Comparison of ENCODE assay signal across 19 mouse cellular contexts in genomic region chr15:99662371-99662770, GRCm38 (mm10). TPM values are rescaled to one million over a fixed set of nuclear protein-coding genes. Genes with fewer than 3 reads are reported as not detected.
DNase-seq lines count a peak whose midpoint lies in the region; ATAC-seq and TF ChIP-seq lines count a peak whose summit lies in the region.
"Had no signal": no experiment of that assay in that cellular context is flagged by ENCODE, and none has a peak within 500 bp of the region (broad histone marks: within the 10 kb centered on the region; RNA-seq: fewer than 3 reads in every experiment).

No protein-coding gene starts in this region.

- no peak for TF ChIP-seq CTCF in liver, postnatal 0 days (IDR thresholded peaks at IDR 0.05; ENCODE audit: low read depth)

- H3K9me3 ChIP-seq in forebrain, embryonic 16.5 days (ENCODE audit: control insufficient read depth, low read length), result no peaks in the 10 kb centered on the region
- H3K9me3 ChIP-seq in forebrain, embryonic 10.5 days, result no peaks in the 10 kb centered on the region; the same call in 1 of the 2 replicates
- H3K9me3 ChIP-seq in liver, embryonic 12.5 days (replicated peaks), result peaks cover 2% of the 10 kb centered on the region; the same call in 1 of the 2 replicates
- H3K9me3 ChIP-seq in liver, postnatal 0 days (ENCODE audit: low read length), result 0 out of 2 replicates have a peak, but pooled peaks cover under 1% of the 10 kb centered on the region
- no peaks in the 10 kb centered on the region for H3K9me3 ChIP-seq in embryonic facial prominence, embryonic 13.5 days
- no peaks in the 10 kb centered on the region for H3K9me3 ChIP-seq in neural tube, embryonic 14.5 days (ENCODE audit: control insufficient read depth, low read length)
- H3K9me3 ChIP-seq: forebrain, embryonic 15.5 days; limb, embryonic 12.5 days had no signal

- no peak for DNase-seq in forebrain, embryonic 10.5 days (ENCODE audit: extremely low spot score, low spot score)
- no peak for DNase-seq in liver, postnatal 0 days
- no peak for DNase-seq in urinary bladder, adult 18-20 months (ENCODE audit: low spot score in 2 of 2)
- no peak for DNase-seq in frontal cortex, adult 2 months (ENCODE audit: extremely low spot score in 1 of 2, low spot score in 1 of 2)
- DNase-seq: adrenal gland, postnatal 36 days; cerebellum, postnatal 10 days; embryo, embryonic 11 days; gastrocnemius, adult 2 months; kidney, adult 2 months; kidney, postnatal 14 days; lung, adult 18-20 months had no signal

- no peaks in the 10 kb centered on the region for H3K27me3 ChIP-seq in forebrain, embryonic 16.5 days (replicated peaks; ENCODE audit: control insufficient read depth, insufficient read depth, low read length)
- H3K27me3 ChIP-seq in forebrain, embryonic 10.5 days (ENCODE audit: poor library complexity, severe bottlenecking), result peaks cover 64% of the 10 kb centered on the region
- H3K27me3 ChIP-seq in liver, embryonic 12.5 days (replicated peaks), result peaks cover 92% of the 10 kb centered on the region
- H3K27me3 ChIP-seq in liver, postnatal 0 days (ENCODE audit: insufficient read depth, low read length), result peaks cover 32% of the 10 kb centered on the region
- peaks cover 39% of the 10 kb centered on the region for H3K27me3 ChIP-seq in embryonic facial prominence, embryonic 13.5 days
- no peaks in the 10 kb centered on the region for H3K27me3 ChIP-seq in neural tube, embryonic 14.5 days (ENCODE audit: control insufficient read depth, insufficient read depth, low read length)
- H3K27me3 ChIP-seq: forebrain, embryonic 15.5 days had no signal

- no peaks in the 10 kb centered on the region for H3K36me3 ChIP-seq in forebrain, embryonic 16.5 days (ENCODE audit: control insufficient read depth, insufficient read depth)
- no peaks in the 10 kb centered on the region for H3K36me3 ChIP-seq in forebrain, embryonic 10.5 days (replicated peaks)
- H3K36me3 ChIP-seq in liver, embryonic 12.5 days, result no peaks in the 10 kb centered on the region
- no peaks in the 10 kb centered on the region for H3K36me3 ChIP-seq in liver, postnatal 0 days (replicated peaks; ENCODE audit: insufficient read depth, low read length)
- H3K36me3 ChIP-seq in embryonic facial prominence, embryonic 13.5 days, result no peaks in the 10 kb centered on the region
- H3K36me3 ChIP-seq in neural tube, embryonic 14.5 days (ENCODE audit: control insufficient read depth, insufficient read depth, low read length), result no peaks in the 10 kb centered on the region
- H3K36me3 ChIP-seq: forebrain, embryonic 15.5 days; limb, embryonic 12.5 days had no signal

- ATAC-seq in forebrain, embryonic 16.5 days, result no peak
- ATAC-seq in liver, embryonic 12.5 days, result no peak
- no peak for ATAC-seq in liver, postnatal 0 days
- no peak for ATAC-seq in embryonic facial prominence, embryonic 13.5 days (ENCODE audit: insufficient number of reproducible peaks, insufficient read depth, low FRiP score, low TSS enrichment, low read depth)
- ATAC-seq in neural tube, embryonic 14.5 days (ENCODE audit: low read depth), result no peak
- ATAC-seq: forebrain, embryonic 15.5 days had no signal

- peak overlapping the region; percentile 24; the same call in 1 of the 2 replicates for H3K27ac ChIP-seq in forebrain, embryonic 16.5 days (ENCODE audit: low read length)
- no peak overlapping the region for H3K27ac ChIP-seq in forebrain, embryonic 10.5 days
- H3K27ac ChIP-seq in liver, embryonic 12.5 days, result no peak overlapping the region
- no peak overlapping the region for H3K27ac ChIP-seq in liver, postnatal 0 days (ENCODE audit: low read depth)
- no peak overlapping the region; the same call in 1 of the 2 replicates for H3K27ac ChIP-seq in embryonic facial prominence, embryonic 13.5 days
- peak overlapping the region; percentile 62; the same call in 1 of the 2 replicates for H3K27ac ChIP-seq in neural tube, embryonic 14.5 days (ENCODE audit: low read depth, low read length)
- H3K27ac ChIP-seq: forebrain, embryonic 15.5 days; gastrocnemius, adult 2 months; left cerebral cortex, adult 2 months; limb, embryonic 12.5 days had no signal

- H3K9ac ChIP-seq in forebrain, embryonic 16.5 days (replicated peaks; ENCODE audit: low read depth, low read length), result no peak overlapping the region
- no peak overlapping the region for H3K9ac ChIP-seq in liver, embryonic 12.5 days
- H3K9ac ChIP-seq in liver, postnatal 0 days (replicated peaks), result no peak overlapping the region
- no peak overlapping the region for H3K9ac ChIP-seq in embryonic facial prominence, embryonic 13.5 days
- H3K9ac ChIP-seq in neural tube, embryonic 14.5 days (replicated peaks; ENCODE audit: low read depth, low read length), result no peak overlapping the region
- H3K9ac ChIP-seq: forebrain, embryonic 15.5 days; limb, embryonic 12.5 days had no signal

- H3K4me2 ChIP-seq in forebrain, embryonic 16.5 days (ENCODE audit: low read length), result no peak overlapping the region
- peak overlapping the region; percentile 24; the same call in 1 of the 2 replicates for H3K4me2 ChIP-seq in liver, embryonic 12.5 days
- H3K4me2 ChIP-seq in liver, postnatal 0 days (ENCODE audit: low read depth, low read length), result no peak overlapping the region
- 0 out of 2 replicates have a peak overlapping the region, but pooled peaks have one; percentile 9 for H3K4me2 ChIP-seq in embryonic facial prominence, embryonic 13.5 days
- no peak overlapping the region for H3K4me2 ChIP-seq in neural tube, embryonic 14.5 days (ENCODE audit: low read depth, low read length)
- H3K4me2 ChIP-seq: forebrain, embryonic 15.5 days; limb, embryonic 12.5 days had no signal

- no peak for TF ChIP-seq EP300 in liver, postnatal 0 days (IDR thresholded peaks at IDR 0.05; ENCODE audit: low read depth)

- H3K4me1 ChIP-seq in forebrain, embryonic 16.5 days (replicated peaks; ENCODE audit: control insufficient read depth, insufficient read depth, low read length), result peaks cover 31% of the 10 kb centered on the region
- peaks cover 50% of the 10 kb centered on the region for H3K4me1 ChIP-seq in forebrain, embryonic 10.5 days
- H3K4me1 ChIP-seq in liver, embryonic 12.5 days, result peaks cover 46% of the 10 kb centered on the region
- peaks cover 16% of the 10 kb centered on the region for H3K4me1 ChIP-seq in liver, postnatal 0 days (ENCODE audit: insufficient read depth)
- H3K4me1 ChIP-seq in embryonic facial prominence, embryonic 13.5 days, result peaks cover 20% of the 10 kb centered on the region
- peaks cover 20% of the 10 kb centered on the region for H3K4me1 ChIP-seq in neural tube, embryonic 14.5 days (ENCODE audit: control insufficient read depth, insufficient read depth, low read length)

- 45% methylated on average over 7 of the region's 7 CpGs for WGBS in forebrain, embryonic 16.5 days
- WGBS in forebrain, embryonic 10.5 days, result 48% methylated on average over 7 of the region's 7 CpGs
- 4% methylated on average over 7 of the region's 7 CpGs for whole genome bisulfite sequencing in liver, embryonic 12.5 days (ENCODE audit: insufficient replicate concordance)
- WGBS in liver, postnatal 0 days (ENCODE audit: insufficient replicate concordance), result 36% methylated on average over 7 of the region's 7 CpGs
- 30% methylated on average over 7 of the region's 7 CpGs for WGBS in embryonic facial prominence, embryonic 13.5 days
- 55% methylated on average over 7 of the region's 7 CpGs for WGBS in neural tube, embryonic 14.5 days

- H3K4me3 ChIP-seq in forebrain, embryonic 16.5 days (replicated peaks; ENCODE audit: low read length), result no peak overlapping the region
- H3K4me3 ChIP-seq in forebrain, embryonic 10.5 days, result no peak overlapping the region
- H3K4me3 ChIP-seq in liver, embryonic 12.5 days, result no peak overlapping the region
- H3K4me3 ChIP-seq in liver, postnatal 0 days (ENCODE audit: low read depth, low read length), result no peak overlapping the region
- no peak overlapping the region for H3K4me3 ChIP-seq in embryonic facial prominence, embryonic 13.5 days
- no peak overlapping the region for H3K4me3 ChIP-seq in neural tube, embryonic 14.5 days (ENCODE audit: low read depth, low read length)
- H3K4me3 ChIP-seq: forebrain, embryonic 15.5 days; gastrocnemius, adult 2 months; left cerebral cortex, adult 2 months; limb, embryonic 12.5 days had no signal

RNA-seq across cellular contexts. Expression of gene Asic1, which starts 7.8 kb away (rescaled TPM):
- 26.2 and 37.4 TPM in 2 replicates for polyA plus RNA-seq in forebrain, embryonic 16.5 days (2015; fragmentation: Nextera tagmentation; extraction: Ambion mirVana)
- 2.2 and 2.4 TPM in 2 replicates for polyA plus RNA-seq in forebrain, embryonic 10.5 days (2016; fragmentation: Nextera tagmentation; extraction: Ambion mirVana)
- polyA plus RNA-seq in liver, embryonic 12.5 days (2016; fragmentation: Nextera tagmentation; extraction: Ambion mirVana), result 1.8 and 2.0 TPM in 2 replicates
- 0.38 and 0.54 TPM in 2 replicates for polyA plus RNA-seq in liver, postnatal 0 days (2015; fragmentation: Nextera tagmentation; extraction: Ambion mirVana)
- 3.3 and 4.2 TPM in 2 replicates for polyA plus RNA-seq in embryonic facial prominence, embryonic 13.5 days (2015; fragmentation: Nextera tagmentation; extraction: Ambion mirVana)
- 66.0 and 69.8 TPM in 2 replicates for polyA plus RNA-seq in neural tube, embryonic 14.5 days (2014; fragmentation: Nextera tagmentation; extraction: Ambion mirVana)
- polyA plus RNA-seq in frontal cortex, adult 2 months (2012; rRNA removed), result 78.1 and 80.7 TPM in 2 replicates

RNA-seq across cellular contexts. Expression of gene Racgap1, which starts 10.9 kb away (rescaled TPM):
- polyA plus RNA-seq in forebrain, embryonic 16.5 days (2015; fragmentation: Nextera tagmentation; extraction: Ambion mirVana), result 94.4 and 113 TPM in 2 replicates
- 193 and 201 TPM in 2 replicates for polyA plus RNA-seq in forebrain, embryonic 10.5 days (2016; fragmentation: Nextera tagmentation; extraction: Ambion mirVana)
- 93.4 and 96.3 TPM in 2 replicates for polyA plus RNA-seq in liver, embryonic 12.5 days (2016; fragmentation: Nextera tagmentation; extraction: Ambion mirVana)
- polyA plus RNA-seq in liver, postnatal 0 days (2015; fragmentation: Nextera tagmentation; extraction: Ambion mirVana), result 28.6 and 31.9 TPM in 2 replicates
- 131 and 132 TPM in 2 replicates for polyA plus RNA-seq in embryonic facial prominence, embryonic 13.5 days (2015; fragmentation: Nextera tagmentation; extraction: Ambion mirVana)
- polyA plus RNA-seq in neural tube, embryonic 14.5 days (2014; fragmentation: Nextera tagmentation; extraction: Ambion mirVana), result 45.9 and 65.6 TPM in 2 replicates
- polyA plus RNA-seq in frontal cortex, adult 2 months (2012; rRNA removed), result 11.8 and 13.8 TPM in 2 replicates

RNA-seq across cellular contexts. Expression of gene Smarcd1, which starts 39.6 kb away (rescaled TPM):
- 111 and 116 TPM in 2 replicates for polyA plus RNA-seq in forebrain, embryonic 16.5 days (2015; fragmentation: Nextera tagmentation; extraction: Ambion mirVana)
- polyA plus RNA-seq in forebrain, embryonic 10.5 days (2016; fragmentation: Nextera tagmentation; extraction: Ambion mirVana), result 91.5 TPM in 2 replicates
- 12.2 and 12.6 TPM in 2 replicates for polyA plus RNA-seq in liver, embryonic 12.5 days (2016; fragmentation: Nextera tagmentation; extraction: Ambion mirVana)
- polyA plus RNA-seq in liver, postnatal 0 days (2015; fragmentation: Nextera tagmentation; extraction: Ambion mirVana), result 4.7 and 5.3 TPM in 2 replicates
- polyA plus RNA-seq in embryonic facial prominence, embryonic 13.5 days (2015; fragmentation: Nextera tagmentation; extraction: Ambion mirVana), result 55.0 and 73.1 TPM in 2 replicates
- polyA plus RNA-seq in neural tube, embryonic 14.5 days (2014; fragmentation: Nextera tagmentation; extraction: Ambion mirVana), result 110 TPM in 2 replicates
- 189 and 197 TPM in 2 replicates for polyA plus RNA-seq in frontal cortex, adult 2 months (2012; rRNA removed)

RNA-seq across cellular contexts. Expression of gene Gm17349, which starts 42.9 kb away (rescaled TPM):
- not detected in 2 replicates for polyA plus RNA-seq in forebrain, embryonic 16.5 days (2015; fragmentation: Nextera tagmentation; extraction: Ambion mirVana)
- not detected in 2 replicates for polyA plus RNA-seq in forebrain, embryonic 10.5 days (2016; fragmentation: Nextera tagmentation; extraction: Ambion mirVana)
- not detected in 2 replicates for polyA plus RNA-seq in liver, embryonic 12.5 days (2016; fragmentation: Nextera tagmentation; extraction: Ambion mirVana)
- 1.3 and 2.9 TPM in 2 replicates for polyA plus RNA-seq in liver, postnatal 0 days (2015; fragmentation: Nextera tagmentation; extraction: Ambion mirVana)
- polyA plus RNA-seq in embryonic facial prominence, embryonic 13.5 days (2015; fragmentation: Nextera tagmentation; extraction: Ambion mirVana), result not detected in 2 replicates
- polyA plus RNA-seq in neural tube, embryonic 14.5 days (2014; fragmentation: Nextera tagmentation; extraction: Ambion mirVana), result not detected in 2 replicates
- 1.00 TPM in 1 of 2 replicates, not detected in the other for polyA plus RNA-seq in frontal cortex, adult 2 months (2012; rRNA removed)
- polyA plus RNA-seq: forebrain, embryonic 15.5 days; heart, embryonic 16.5 days; limb, embryonic 12.5 days had no signal

RNA-seq across cellular contexts. Expression of gene Gpd1, which starts 54.9 kb away (rescaled TPM):
- 2.4 and 2.9 TPM in 2 replicates for polyA plus RNA-seq in forebrain, embryonic 16.5 days (2015; fragmentation: Nextera tagmentation; extraction: Ambion mirVana)
- 0.38 and 0.54 TPM in 2 replicates for polyA plus RNA-seq in forebrain, embryonic 10.5 days (2016; fragmentation: Nextera tagmentation; extraction: Ambion mirVana)
- 7.5 and 8.0 TPM in 2 replicates for polyA plus RNA-seq in liver, embryonic 12.5 days (2016; fragmentation: Nextera tagmentation; extraction: Ambion mirVana)
- 147 and 150 TPM in 2 replicates for polyA plus RNA-seq in liver, postnatal 0 days (2015; fragmentation: Nextera tagmentation; extraction: Ambion mirVana)
- polyA plus RNA-seq in embryonic facial prominence, embryonic 13.5 days (2015; fragmentation: Nextera tagmentation; extraction: Ambion mirVana), result 0.37 and 1.0 TPM in 2 replicates
- 1.2 and 1.3 TPM in 2 replicates for polyA plus RNA-seq in neural tube, embryonic 14.5 days (2014; fragmentation: Nextera tagmentation; extraction: Ambion mirVana)
- 52.2 and 56.5 TPM in 2 replicates for polyA plus RNA-seq in frontal cortex, adult 2 months (2012; rRNA removed)

Comparison
In these comparisons a context has a peak if more than half of its experiments do, and no peak if none do; other contexts are left out.
1. H3K27ac ChIP-seq: peak in forebrain, embryonic 16.5 days (single experiment) and neural tube, embryonic 14.5 days (single experiment); none in forebrain, embryonic 10.5 days (single experiment), liver, embryonic 12.5 days (single experiment), liver, postnatal 0 days (single experiment) and embryonic facial prominence, embryonic 13.5 days (single experiment).
2. H3K4me2 ChIP-seq: peak in liver, embryonic 12.5 days (single experiment) and embryonic facial prominence, embryonic 13.5 days (single experiment); none in forebrain, embryonic 16.5 days (single experiment), liver, postnatal 0 days (single experiment) and neural tube, embryonic 14.5 days (single experiment).